ENCODE assay signal across 8 mouse cellular contexts in the genomic region with DNA sequence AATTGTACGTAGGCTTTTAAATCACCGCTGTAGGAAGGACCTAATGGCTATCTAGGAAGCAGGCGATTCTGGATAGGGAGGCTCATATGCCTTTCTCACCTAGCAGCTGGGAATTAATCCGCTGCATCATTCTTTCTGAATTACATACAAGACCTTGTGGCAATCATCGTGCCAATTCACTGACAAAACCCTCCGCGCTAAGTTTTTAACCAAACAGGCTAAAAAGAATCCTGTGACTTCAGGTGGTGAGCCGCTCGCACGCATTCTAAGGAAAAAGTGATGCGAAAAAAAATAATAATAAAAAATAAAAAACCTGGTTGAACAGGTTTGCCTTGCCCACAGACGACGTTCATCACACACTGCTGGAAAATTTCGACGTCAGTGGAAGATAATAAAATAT. TPM values are rescaled to one million over a fixed set of nuclear protein-coding genes. Genes with fewer than 3 reads are reported as not detected.
DNase-seq lines count a peak whose midpoint lies in the region; ATAC-seq and TF ChIP-seq lines count a peak whose summit lies in the region.

No protein-coding gene starts in this region.

- no peak for DNase-seq in heart, postnatal 36 days
- peak; percentile 36 for DNase-seq in CH12.LX (ENCODE audit: extremely low read depth)
- peak; percentile 39 to 57 for DNase-seq in cerebellum, postnatal 10 days
- peak; percentile 20 for DNase-seq in hindbrain, embryonic 10.5 days (ENCODE audit: low spot score)
- DNase-seq in liver, postnatal 0 days: no peak
- no peak for DNase-seq in right cerebral cortex, postnatal 36 days (ENCODE audit: low spot score in 2 of 2)

- H3K4me1 ChIP-seq in heart, embryonic 11.5 days (ENCODE audit: control insufficient read depth, insufficient read depth, low read length): no peaks in the 10 kb centered on the region
- H3K4me1 ChIP-seq in CH12.LX (ENCODE audit: control insufficient read depth in 1 of 2, insufficient read depth in 2 of 2): peaks cover 0 to 28% of the 10 kb centered on the region in 2 experiments; a peak in 2 of 4 replicates
- peaks cover 23% of the 10 kb centered on the region for H3K4me1 ChIP-seq in hindbrain, embryonic 10.5 days (replicated peaks)
- peaks cover 18% of the 10 kb centered on the region for H3K4me1 ChIP-seq in liver, postnatal 0 days (ENCODE audit: insufficient read depth)
- no peaks in the 10 kb centered on the region; the same call in none of the 2 replicates for H3K4me1 ChIP-seq in small intestine, adult 2 months (ENCODE audit: control insufficient read depth, insufficient read depth, insufficient read length, low read length)

- no peak for TF ChIP-seq CTCF in CH12.LX (conservative IDR thresholded peaks at IDR 0.05 in 1 of 2, IDR thresholded peaks at IDR 0.05 in 1 of 2; ENCODE audit: low read depth in 2 of 2, low read length in 2 of 2)
- no peak for TF ChIP-seq CTCF in liver, postnatal 0 days (IDR thresholded peaks at IDR 0.05; ENCODE audit: low read depth)
- no peak for TF ChIP-seq CTCF in small intestine, adult 2 months (IDR thresholded peaks at IDR 0.05; ENCODE audit: extremely low read depth, insufficient read length, insufficient replicate concordance, low read depth, low read length)

- no peak for ATAC-seq in heart, embryonic 11.5 days (replicated peaks; ENCODE audit: insufficient number of reproducible peaks, low FRiP score, low TSS enrichment)
- ATAC-seq in liver, postnatal 0 days: no peak

- no peaks in the 10 kb centered on the region for H3K36me3 ChIP-seq in heart, embryonic 11.5 days (ENCODE audit: control insufficient read depth, insufficient read depth, low read length)
- peaks cover 4 to 9% of the 10 kb centered on the region in 2 experiments for H3K36me3 ChIP-seq in CH12.LX (replicated peaks in 1 of 2; ENCODE audit: control insufficient read depth in 1 of 2, insufficient read depth in 1 of 2, low read length in 1 of 2)
- 0 out of 2 replicates have a peak, but pooled peaks cover 1% of the 10 kb centered on the region for H3K36me3 ChIP-seq in hindbrain, embryonic 10.5 days
- H3K36me3 ChIP-seq in liver, postnatal 0 days (replicated peaks; ENCODE audit: insufficient read depth, low read length): 0 out of 2 replicates have a peak, but pooled peaks cover under 1% of the 10 kb centered on the region
- H3K36me3 ChIP-seq in small intestine, adult 2 months (ENCODE audit: control insufficient read depth, insufficient read depth, low read length): peaks cover 4% of the 10 kb centered on the region

- TF ChIP-seq EP300 in CH12.LX (IDR thresholded peaks at IDR 0.05; ENCODE audit: low read length): no peak
- TF ChIP-seq EP300 in liver, postnatal 0 days (IDR thresholded peaks at IDR 0.05; ENCODE audit: low read depth): no peak

- H3K9ac ChIP-seq in heart, embryonic 11.5 days (ENCODE audit: low read depth, low read length): peak overlapping the region; percentile 90
- H3K9ac ChIP-seq in CH12.LX (ENCODE audit: insufficient read depth, low read depth): peak overlapping the region; percentile 77
- H3K9ac ChIP-seq in liver, postnatal 0 days (replicated peaks): peak overlapping the region; percentile 93

- in situ Hi-C loops in CH12.LX (cut with MboI; ENCODE audit: low pct_ligation_motif_present, low pct_unique_long_range_greater_than_20kb, low sequenced_read_pairs): no loop called here

- H3K79me2 ChIP-seq in CH12.LX (replicated peaks; ENCODE audit: control insufficient read depth, extremely low read depth, insufficient read depth, poor library complexity, severe bottlenecking): peaks cover 23% of the 10 kb centered on the region

- TF ChIP-seq POLR2A in CH12.LX (IDR thresholded peaks at IDR 0.05; ENCODE audit: low read depth, low read length): no peak
- no peak for TF ChIP-seq POLR2A in small intestine, adult 2 months (IDR thresholded peaks at IDR 0.05; ENCODE audit: low read depth, low read length)

- no peak overlapping the region for H3K27ac ChIP-seq in heart, embryonic 11.5 days (ENCODE audit: low read depth, low read length)
- no peak overlapping the region for H3K27ac ChIP-seq in CH12.LX (ENCODE audit: insufficient read depth, low read depth)
- H3K27ac ChIP-seq in hindbrain, embryonic 10.5 days: no peak overlapping the region
- H3K27ac ChIP-seq in liver, postnatal 0 days (ENCODE audit: low read depth): no peak overlapping the region
- H3K27ac ChIP-seq in small intestine, adult 2 months (ENCODE audit: insufficient read depth, low read depth, low read length): no peak overlapping the region

- TF ChIP-seq RAD21 in CH12.LX (IDR thresholded peaks at IDR 0.05; ENCODE audit: low read depth, low read length): no peak

- H3K4me2 ChIP-seq in heart, embryonic 11.5 days: peak overlapping the region; percentile 97
- peak overlapping the region; percentile 100 for H3K4me2 ChIP-seq in CH12.LX (ENCODE audit: insufficient read depth, low read depth, poor library complexity, severe bottlenecking)
- peak overlapping the region; percentile 90 for H3K4me2 ChIP-seq in liver, postnatal 0 days (ENCODE audit: low read depth, low read length)

- WGBS in heart, embryonic 11.5 days (ENCODE audit: insufficient replicate concordance): 1% methylated on average over 15 of the region's 15 CpGs
- WGBS in hindbrain, embryonic 10.5 days: 2% methylated on average over 15 of the region's 15 CpGs
- WGBS in liver, postnatal 0 days (ENCODE audit: insufficient replicate concordance): 5% methylated on average over 15 of the region's 15 CpGs
- 7% methylated on average over 15 of the region's 15 CpGs for WGBS in small intestine, adult 2 months

- H3K4me3 ChIP-seq in heart, embryonic 11.5 days (ENCODE audit: low read depth, low read length): peak overlapping the region; percentile 91
- H3K4me3 ChIP-seq in CH12.LX (replicated peaks in 1 of 3; ENCODE audit: low read depth in 2 of 3, low read length in 2 of 3, poor library complexity in 1 of 3): peak overlapping the region; percentile 73 to 85 (median 74)
- H3K4me3 ChIP-seq in hindbrain, embryonic 10.5 days: peak overlapping the region; percentile 78
- peak overlapping the region; percentile 91 for H3K4me3 ChIP-seq in liver, postnatal 0 days (ENCODE audit: low read depth, low read length)
- H3K4me3 ChIP-seq in small intestine, adult 2 months (ENCODE audit: low read depth, low read length): peak overlapping the region; percentile 72; the same call in 1 of the 2 replicates

- intact Hi-C loops in heart, postnatal 36 days (cut with DNase I): loop anchor here (10.0 kb wide), 1 partner anchor 655 kb away; the partner anchor contains the start of gene Rab32

- H3K27me3 ChIP-seq in heart, embryonic 11.5 days (ENCODE audit: control insufficient read depth, insufficient read depth, low read length): no peaks in the 10 kb centered on the region
- no peaks in the 10 kb centered on the region for H3K27me3 ChIP-seq in CH12.LX (replicated peaks)
- no peaks in the 10 kb centered on the region for H3K27me3 ChIP-seq in hindbrain, embryonic 10.5 days (ENCODE audit: insufficient read depth, poor library complexity, severe bottlenecking)
- H3K27me3 ChIP-seq in liver, postnatal 0 days (ENCODE audit: insufficient read depth, low read length): no peaks in the 10 kb centered on the region
- H3K27me3 ChIP-seq in small intestine, adult 2 months (ENCODE audit: control insufficient read depth, insufficient read depth, low read length): no peaks in the 10 kb centered on the region

- dilution Hi-C loops in CH12.LX (cut with MboI; ENCODE audit: extremely low pct_ligation_motif_present, extremely low pct_unique_long_range_greater_than_20kb, low sequenced_read_pairs): no loop called here

- no peaks in the 10 kb centered on the region for H3K9me3 ChIP-seq in heart, embryonic 11.5 days (replicated peaks; ENCODE audit: control insufficient read depth, low read length)
- no peaks in the 10 kb centered on the region for H3K9me3 ChIP-seq in CH12.LX (replicated peaks; ENCODE audit: low read length)
- H3K9me3 ChIP-seq in hindbrain, embryonic 10.5 days: no peaks in the 10 kb centered on the region
- H3K9me3 ChIP-seq in liver, postnatal 0 days (ENCODE audit: low read length): no peaks in the 10 kb centered on the region

TF ChIP-seq in CH12.LX, 34 proteins besides CTCF, POLR2A, EP300 and RAD21:
- TF ChIP-seq TBP (conservative IDR thresholded peaks at IDR 0.05; ENCODE audit: low read depth, low read length): no peak
- no peak for TF ChIP-seq IRF4 (IDR thresholded peaks at IDR 0.05; ENCODE audit: low read depth, low read length)
- TF ChIP-seq ELF1 (IDR thresholded peaks at IDR 0.05; ENCODE audit: low read depth, low read length): no peak
- no peak for TF ChIP-seq MAX (IDR thresholded peaks at IDR 0.05; ENCODE audit: low read length)
- TF ChIP-seq UBTF (IDR thresholded peaks at IDR 0.05; ENCODE audit: low read depth, low read length): no peak
- no peak for TF ChIP-seq SIN3A (IDR thresholded peaks at IDR 0.05; ENCODE audit: low read length)
- TF ChIP-seq JUN (IDR thresholded peaks at IDR 0.05; ENCODE audit: insufficient read depth, low read depth, low read length): no peak
- no peak for TF ChIP-seq TCF12 (IDR thresholded peaks at IDR 0.05; ENCODE audit: low read depth, low read length)
- no peak for TF ChIP-seq ZC3H11A (IDR thresholded peaks at IDR 0.05; ENCODE audit: low read depth, low read length)
- no peak for TF ChIP-seq MEF2A (IDR thresholded peaks at IDR 0.05; ENCODE audit: borderline replicate concordance, low read depth, low read length)

RNA-seq across cellular contexts. Expression of gene Stxbp5, which starts 1.1 kb away (rescaled TPM):
- 4.9 and 5.5 TPM in 2 replicates for polyA plus RNA-seq in heart, embryonic 11.5 days (2014; fragmentation: Nextera tagmentation; extraction: Ambion mirVana)
- total RNA-seq in heart, postnatal 36 days (2021): 10 to 100 TPM; 11.9 to 12.1 TPM
- total RNA-seq in CH12.LX (2012; rRNA removed) (11.2 and 11.8 TPM in 2 replicates), CH12.LX (2014; rRNA removed) (9.8 and 10.8 TPM in 2 replicates)
- polyA plus RNA-seq in CH12.LX (2012; ENCODE audit: insufficient read length, low read depth): 17.0 and 20.1 TPM in 2 replicates
- 4.1 and 4.9 TPM in 2 replicates for polyA plus RNA-seq in hindbrain, embryonic 10.5 days (2016; fragmentation: Nextera tagmentation; extraction: Ambion mirVana)
- 1.9 and 2.2 TPM in 2 replicates for polyA plus RNA-seq in liver, postnatal 0 days (2015; fragmentation: Nextera tagmentation; extraction: Ambion mirVana)
- 7.4 and 21.3 TPM in 2 replicates for polyA plus RNA-seq in small intestine, adult 2 months (2012; rRNA removed)

Comparison
In these comparisons a context has a peak if more than half of its experiments do, and no peak if none do; other contexts are left out.
1. DNase-seq: peak in CH12.LX (single experiment), cerebellum, postnatal 10 days (2 of 2) and hindbrain, embryonic 10.5 days (single experiment); none in heart, postnatal 36 days (0 of 2), liver, postnatal 0 days (single experiment) and right cerebral cortex, postnatal 36 days (0 of 2).
2. Peak in every context shown above with its lines, with median percentiles within 50 percentile points of each other: H3K4me2 ChIP-seq, H3K4me3 ChIP-seq and H3K9ac ChIP-seq.